Mouse (Mus musculus) embryonic fibroblast, embryonic 13.5 days (primary cell): Measurements from ENCODE around the gene Mgea5.

Experiments
- CTCF ChIP-seq: IDR thresholded peaks from 2 replicates; pipeline ENCODE4 v1.5.1; 2011; ENCODE audit warnings: mild to moderate bottlenecking, control low read depth, low read length, moderate library complexity, borderline replicate concordance; ENCODE audit not compliant: insufficient read depth
- POLR2A ChIP-seq: IDR thresholded peaks from 2 replicates; pipeline ENCODE4 v1.6.1; 2011; ENCODE audit warnings: low read depth, mild to moderate bottlenecking, control low read depth, low read length, moderate library complexity

DNA sequence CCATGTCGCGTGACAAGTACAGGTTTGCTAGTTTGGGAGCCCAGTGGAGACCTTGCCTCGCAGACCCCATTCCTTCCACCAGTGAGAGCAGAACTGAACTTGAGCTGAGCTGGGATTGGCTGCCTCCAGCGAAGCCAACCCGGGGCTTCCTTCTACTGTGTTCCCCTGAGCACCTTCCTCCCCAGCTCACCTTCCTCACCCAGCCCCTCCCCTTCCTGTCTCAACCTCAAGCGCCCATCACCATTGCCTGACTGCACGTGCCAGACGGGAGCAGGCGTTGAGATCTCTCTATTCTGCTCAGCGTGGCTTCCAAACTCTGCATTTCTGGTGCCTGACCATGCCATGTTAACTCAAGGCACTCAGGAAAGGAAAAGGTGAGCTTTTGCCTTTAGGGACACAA, 56.4 kb downstream of the Mgea5 start:
- no peak for TF ChIP-seq POLR2A
- no peak for TF ChIP-seq CTCF
